Mouse (Mus musculus) midbrain, embryonic 10.5 days (tissue): ENCODE results near the gene Nr1h5. TPM values are rescaled to one million over a fixed set of nuclear protein-coding genes. Genes with fewer than 3 reads are reported as not detected.

Experiments
- DNase-seq: peaks from one replicate; pipeline ENCODE4 v3.0.0-alpha.2; 2017; ENCODE audit warnings: low spot score
- H3K27ac ChIP-seq: fragments of 300-500 bp; sonication (generic); replicated peaks from 2 replicates; pipeline ENCODE4 v1.5.1; 2016; ENCODE audit warnings: mild to moderate bottlenecking
- H3K27me3 ChIP-seq: fragments of 300-500 bp; sonication (generic); 2 replicates; pipeline ENCODE4 v1.6.1; 2016; ENCODE audit warnings: low read depth, mild to moderate bottlenecking; ENCODE audit not compliant: poor library complexity, severe bottlenecking
- H3K36me3 ChIP-seq: fragments of 300-500 bp; sonication (generic); 2 replicates; pipeline ENCODE4 v1.6.1; 2016; ENCODE audit warnings: mild to moderate bottlenecking, moderate library complexity
- H3K4me1 ChIP-seq: fragments of 300-500 bp; sonication (generic); 2 replicates; pipeline ENCODE4 v1.6.1; 2016
- H3K4me3 ChIP-seq: fragments of 300-500 bp; sonication (generic); 2 replicates; pipeline ENCODE4 v1.5.1; 2016; ENCODE audit warnings: mild to moderate bottlenecking, moderate library complexity
- H3K9me3 ChIP-seq: fragments of 300-500 bp; sonication (generic); replicated peaks from 2 replicates; pipeline ENCODE4 v1.6.1; 2016; ENCODE audit warnings: mild to moderate bottlenecking
- WGBS: fragments of 180-500 bp; shearing (Covaris S2); methylation state at CpG from one replicate; pipeline ENCODE4 v1.1.7; 2016; 5-methylcytosine and 5-hydroxymethylcytosine counted together
- polyA plus RNA-seq: library from polyadenylated mRNA; unstranded; fragments of >200 nt; fragmentation: Nextera tagmentation; extraction: Ambion mirVana; gene quantifications from 2 replicates; pipeline ENCODE4 v1.2.1, GENCODE M21; 2016

Nr1h5 gene
- 0.05 and 0.24 TPM in 2 replicates for polyA plus RNA-seq

DNA sequence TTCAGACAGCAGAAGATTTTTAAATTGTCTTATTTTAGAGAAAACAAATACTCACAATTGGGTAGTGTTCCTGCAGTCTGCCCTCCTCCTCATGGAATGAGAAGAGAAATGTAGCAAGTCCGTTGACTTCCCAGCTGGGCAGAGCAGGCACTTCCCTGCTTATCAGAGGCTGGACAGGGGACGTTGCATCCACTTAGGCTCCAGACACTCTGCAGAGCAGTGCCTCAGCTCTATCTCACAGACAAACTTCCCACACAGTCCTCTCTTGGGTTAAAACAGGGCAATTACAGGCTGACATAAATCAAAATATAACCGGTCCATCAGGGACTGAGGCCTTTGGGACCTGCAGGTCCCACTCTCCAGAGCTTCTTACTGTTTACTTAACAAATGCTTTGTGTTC lies at the start of gene Nr1h5:
Nr1h5 (minus strand) TSS at position 101 of the 400 bp plus-strand sequence.
- no peak within 1 kb of the TSS for H3K4me3 ChIP-seq
- WGBS, result 60% methylated on average over 3 of the region's 3 CpGs

DNA sequence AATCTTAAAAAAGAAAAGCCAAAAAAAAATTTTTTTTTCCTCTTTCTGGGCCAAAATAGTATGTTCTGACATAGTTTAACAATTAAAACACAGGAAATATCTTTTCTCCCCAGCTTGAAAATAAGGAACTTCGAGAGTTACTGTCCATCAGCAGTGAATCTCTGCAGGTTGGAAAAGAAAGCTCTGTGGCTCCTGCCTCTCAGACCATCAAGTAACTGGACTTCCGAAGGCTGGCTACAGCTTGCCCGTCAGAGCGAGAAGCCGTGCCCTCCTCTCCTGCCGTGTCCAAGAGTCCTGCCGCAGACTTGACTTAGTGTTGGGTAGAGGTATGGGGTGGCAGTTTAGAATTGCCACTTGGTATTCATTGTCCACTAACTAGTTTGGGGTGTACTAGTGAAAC lies 37.7 kb upstream of the Nr1h5 start:
- no peak overlapping the region for H3K27ac ChIP-seq
- H3K36me3 ChIP-seq, result peaks cover 92% of the 10 kb centered on the region
- no peak overlapping the region for H3K4me3 ChIP-seq
- DNase-seq, result no peak
- H3K4me1 ChIP-seq, result peaks cover 6% of the 10 kb centered on the region
- H3K9me3 ChIP-seq, result peaks cover 16% of the 10 kb centered on the region; the same call in 1 of the 2 replicates
- WGBS, result 95% methylated on average over 7 of the region's 7 CpGs
- H3K27me3 ChIP-seq, result no peaks in the 10 kb centered on the region

More for the DNA sequence above, at the start of gene Nr1h5:
- no peak for DNase-seq
- no peaks in the 10 kb centered on the region for H3K27me3 ChIP-seq
- H3K9me3 ChIP-seq, result no peaks in the 10 kb centered on the region
- no peak within 1 kb of the TSS for H3K27ac ChIP-seq
- H3K36me3 ChIP-seq, result no peaks in the 10 kb centered on the region
- H3K4me1 ChIP-seq, result no peaks in the 10 kb centered on the region

DNA sequence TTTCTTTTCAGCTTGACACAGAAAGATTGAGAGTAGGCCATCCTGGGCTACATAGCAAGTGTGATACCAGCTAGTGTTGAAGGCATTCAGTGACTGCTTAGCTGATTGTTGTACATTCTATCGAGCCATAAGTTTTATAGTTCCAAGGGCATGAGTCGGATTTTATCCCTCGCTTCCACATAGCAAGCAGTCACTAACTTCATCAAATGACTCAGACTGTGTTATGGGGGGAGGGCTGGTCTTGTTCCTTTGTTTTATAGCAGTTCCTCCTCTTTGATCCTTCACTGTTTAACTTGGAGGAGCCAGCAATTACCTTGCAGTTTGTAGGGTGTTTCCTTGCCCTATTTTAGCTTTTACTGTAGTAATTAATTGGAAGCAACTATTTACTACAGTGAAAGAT lies 33.7 kb upstream of the Nr1h5 start:
- H3K4me1 ChIP-seq, result peaks cover 25% of the 10 kb centered on the region
- peaks cover 56% of the 10 kb centered on the region for H3K36me3 ChIP-seq
- H3K9me3 ChIP-seq, result peaks cover 16% of the 10 kb centered on the region; the same call in 1 of the 2 replicates
- H3K27me3 ChIP-seq, result no peaks in the 10 kb centered on the region
- WGBS, result 93% methylated on average over 3 of the region's 3 CpGs
- no peak overlapping the region for H3K4me3 ChIP-seq
- DNase-seq, result no peak
- no peak overlapping the region for H3K27ac ChIP-seq

DNA sequence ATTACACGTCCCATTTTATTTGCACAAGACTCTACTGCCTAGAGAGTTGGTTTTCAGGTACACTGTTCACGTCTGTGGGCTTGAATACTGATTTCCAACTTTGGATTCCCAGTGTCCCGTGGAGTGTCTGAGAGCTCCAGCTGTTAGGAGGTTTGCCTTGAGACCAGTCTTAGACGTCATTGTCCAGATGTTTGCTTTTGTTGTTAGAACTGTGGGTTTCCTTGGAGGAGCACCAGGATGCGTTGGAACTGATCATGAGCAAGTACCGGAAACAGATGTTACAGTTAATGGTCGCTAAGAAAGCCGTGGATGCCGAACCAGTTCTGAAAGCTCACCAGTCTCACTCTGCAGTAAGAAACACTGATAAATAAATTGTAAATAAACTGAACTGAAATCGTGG lies 33.1 kb upstream of the Nr1h5 start:
- Histone ChIP-seq H3K9me3 (peaks cover 16% of the 10 kb centered on the region; the same call in 1 of the 2 replicates), H3K27me3 (no peaks in the 10 kb centered on the region), H3K4me1 (peaks cover 25% of the 10 kb centered on the region), H3K4me3 (peak overlapping the region; percentile 86; the same call in 1 of the 2 replicates), H3K27ac (no peak overlapping the region), H3K36me3 (peaks cover 51% of the 10 kb centered on the region)
- no peak for DNase-seq
- 84% methylated on average over 10 of the region's 10 CpGs for WGBS

DNA sequence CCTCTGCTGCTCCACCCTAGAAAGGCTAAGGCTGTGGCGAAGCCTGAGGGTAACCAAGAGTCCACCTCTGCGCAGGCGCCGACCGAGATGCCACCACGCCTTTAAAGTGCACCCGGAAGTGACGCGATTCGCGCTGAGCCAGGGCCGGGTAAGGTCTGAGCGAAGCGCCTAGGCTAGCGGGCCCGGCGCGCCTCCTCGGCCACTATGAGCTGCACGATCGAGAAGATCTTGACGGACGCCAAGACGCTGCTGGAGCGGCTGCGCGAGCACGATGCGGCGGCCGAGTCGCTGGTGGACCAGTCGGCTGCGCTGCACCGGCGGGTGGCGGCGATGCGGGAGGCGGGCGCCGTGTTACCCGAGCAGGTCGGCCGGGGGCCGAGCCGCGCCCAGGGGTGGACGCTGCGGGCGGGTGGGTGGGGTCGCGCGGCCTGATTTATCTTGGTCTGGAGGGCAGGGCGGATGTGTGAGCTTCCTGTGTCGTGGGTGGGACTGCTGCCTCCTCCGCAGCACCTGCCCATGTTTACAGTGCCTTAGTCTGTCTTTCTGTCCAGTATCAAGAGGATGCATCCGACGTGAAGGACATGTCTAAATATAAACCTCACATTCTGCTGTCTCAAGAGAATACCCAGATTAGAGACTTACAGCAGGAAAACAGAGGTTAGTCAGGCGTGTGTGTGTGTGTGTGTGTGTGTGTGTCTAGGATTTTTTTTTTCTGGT lies 31.8 kb upstream of the Nr1h5 start, which contains the start of gene Sike1:
Sike1 (plus strand) TSS at position 104 of the 717 bp plus-strand sequence.
- peak within 1 kb of the TSS; percentile 86 for H3K4me3 ChIP-seq
- H3K27me3 ChIP-seq, result no peaks in the 10 kb centered on the region
- H3K27ac ChIP-seq, result peak within 1 kb of the TSS; percentile 92
- WGBS, result under 1% methylated on average over 60 of the region's 60 CpGs
- peaks cover 25% of the 10 kb centered on the region for H3K4me1 ChIP-seq
- DNase-seq, result peak; percentile 92
- peaks cover 38% of the 10 kb centered on the region for H3K36me3 ChIP-seq
- H3K9me3 ChIP-seq, result peaks cover 16% of the 10 kb centered on the region; the same call in 1 of the 2 replicates

DNA sequence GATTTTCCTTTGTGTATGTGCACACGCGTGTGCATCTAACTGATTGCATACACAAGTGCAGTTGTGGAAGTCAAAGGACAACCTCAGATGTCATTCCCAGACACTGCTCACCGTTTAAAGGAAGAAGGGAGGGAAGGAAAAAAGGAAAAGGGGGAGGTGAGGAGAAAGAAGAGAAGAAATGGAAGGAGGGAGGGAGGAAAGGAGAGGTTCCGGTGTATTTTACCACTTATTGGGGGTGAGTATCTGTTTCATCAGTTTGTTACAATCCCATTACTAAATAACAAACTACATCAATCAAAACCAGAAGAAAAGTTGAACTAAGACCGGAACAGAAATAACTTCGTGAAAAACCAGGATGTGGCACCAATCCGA lies 31.3 kb upstream of the Nr1h5 start:
- Histone ChIP-seq H3K27me3 (no peaks in the 10 kb centered on the region), H3K27ac (peak overlapping the region; percentile 92), H3K9me3 (peaks cover 10% of the 10 kb centered on the region; the same call in 1 of the 2 replicates), H3K36me3 (peaks cover 32% of the 10 kb centered on the region), H3K4me3 (peak overlapping the region; percentile 86), H3K4me1 (peaks cover 25% of the 10 kb centered on the region)
- WGBS, result 60% methylated on average over 7 of the region's 7 CpGs
- no peak for DNase-seq

DNA sequence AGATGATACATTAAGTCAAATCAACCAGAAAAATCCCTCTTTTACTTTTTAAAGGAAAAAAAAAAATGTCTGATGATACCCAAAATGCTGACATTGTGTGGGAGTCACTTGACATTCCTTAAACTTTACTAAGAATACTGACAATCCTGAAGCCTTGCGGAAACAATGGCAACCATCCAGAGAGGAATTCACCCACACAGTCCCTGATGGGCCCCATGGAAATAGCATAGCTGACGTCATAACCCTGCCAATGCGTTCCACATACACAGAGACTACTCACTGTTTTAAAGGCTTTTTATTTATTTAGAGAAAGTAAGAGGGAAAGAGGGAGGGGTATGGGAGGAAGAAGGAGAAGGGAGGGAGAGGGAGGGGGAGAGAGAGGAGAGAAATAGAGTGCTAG lies 29.0 kb upstream of the Nr1h5 start:
- 71% methylated on average over 3 of the region's 3 CpGs for WGBS
- Histone ChIP-seq H3K36me3 (peaks cover 10% of the 10 kb centered on the region), H3K9me3 (no peaks in the 10 kb centered on the region), H3K4me3 (no peak overlapping the region), H3K27me3 (no peaks in the 10 kb centered on the region), H3K27ac (no peak overlapping the region), H3K4me1 (peaks cover 25% of the 10 kb centered on the region)
- no peak for DNase-seq

DNA sequence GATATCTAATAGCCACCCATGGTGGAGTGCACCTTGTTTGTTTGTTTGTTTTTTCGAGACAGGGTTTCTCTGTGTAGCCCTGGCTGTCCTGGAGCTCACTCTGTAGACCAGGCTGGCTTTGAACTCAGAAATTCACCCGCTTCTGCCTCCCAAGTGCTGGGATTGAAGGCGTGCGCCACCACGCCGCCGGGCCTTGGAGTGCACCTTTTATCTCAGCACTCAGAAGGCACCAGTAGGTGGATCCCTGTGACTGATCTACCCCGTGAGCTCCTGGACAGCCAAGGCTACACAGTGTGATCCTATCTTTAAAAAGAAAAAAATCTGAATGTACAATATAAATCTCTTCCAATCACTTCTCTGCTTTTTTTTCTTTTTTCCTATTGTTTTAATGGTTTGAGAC lies 27.1 kb upstream of the Nr1h5 start:
- Histone ChIP-seq H3K4me3 (no peak overlapping the region), H3K9me3 (no peaks in the 10 kb centered on the region), H3K36me3 (no peaks in the 10 kb centered on the region), H3K27ac (no peak overlapping the region), H3K4me1 (peaks cover 14% of the 10 kb centered on the region), H3K27me3 (no peaks in the 10 kb centered on the region)
- WGBS, result 70% methylated on average over 8 of the region's 8 CpGs
- no peak for DNase-seq

DNA sequence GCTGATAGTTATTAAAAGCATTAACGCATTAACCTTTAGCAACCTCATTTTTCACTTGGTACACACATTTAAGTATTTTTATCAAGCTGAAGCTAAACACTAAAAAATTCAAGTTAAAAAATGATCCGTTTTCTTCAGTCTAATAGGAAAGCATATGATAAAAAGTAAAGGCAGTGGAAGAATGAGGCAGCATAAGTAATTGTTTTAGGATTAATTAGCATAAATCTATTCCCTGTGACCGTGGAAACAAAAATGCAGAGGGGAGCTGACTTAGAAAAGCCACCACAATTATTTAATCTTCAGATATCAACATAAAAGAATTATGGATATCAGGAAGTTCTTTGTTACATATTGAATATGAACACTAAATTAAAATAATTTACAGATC lies 16.4 kb upstream of the Nr1h5 start:
- Histone ChIP-seq H3K27me3 (no peaks in the 10 kb centered on the region), H3K4me3 (peak overlapping the region; percentile 40), H3K27ac (peak overlapping the region; percentile 84), H3K36me3 (no peaks in the 10 kb centered on the region), H3K9me3 (no peaks in the 10 kb centered on the region), H3K4me1 (peaks cover 47% of the 10 kb centered on the region)
- 39% methylated on average over 3 of the region's 3 CpGs for WGBS
- DNase-seq, result no peak

DNA sequence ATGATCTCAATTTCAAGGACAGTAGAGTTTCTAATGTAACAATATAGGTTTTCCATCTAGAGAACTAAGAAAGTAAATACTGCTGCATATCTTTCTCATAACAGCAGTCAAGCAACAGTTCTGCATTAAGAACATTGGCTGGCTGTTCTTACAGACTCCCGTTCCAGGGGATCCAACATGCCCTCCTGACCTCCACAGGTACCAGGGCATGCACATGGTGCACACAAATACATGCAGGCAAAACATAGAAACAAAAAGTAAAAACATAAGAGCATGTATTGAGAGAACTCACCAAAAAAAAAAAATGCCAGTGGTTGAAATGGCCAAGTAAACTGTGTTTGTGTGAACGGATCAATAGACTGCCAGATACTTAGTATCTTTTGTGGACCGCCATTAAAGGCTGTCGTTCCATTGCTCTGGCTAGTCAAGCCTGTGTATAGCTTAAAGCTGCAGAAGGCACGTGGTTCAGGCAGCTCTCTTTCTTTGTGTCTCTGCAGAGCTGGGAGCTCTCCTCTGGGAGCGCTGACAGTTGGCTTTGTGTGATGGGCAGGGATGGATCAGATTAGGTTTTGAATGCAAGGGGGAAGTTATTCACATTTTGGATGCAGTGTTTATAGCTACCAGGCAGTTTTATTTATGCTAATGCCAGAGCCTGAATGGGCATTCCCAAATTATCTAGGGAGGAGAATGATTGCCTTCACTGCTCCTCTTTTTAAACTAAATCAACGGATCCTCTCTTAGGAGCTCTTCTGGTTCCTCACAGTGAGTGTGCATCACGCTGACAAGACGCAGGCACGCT lies 15.8 kb upstream of the Nr1h5 start:
- Histone ChIP-seq H3K4me3 (peak overlapping the region; percentile 40), H3K4me1 (peaks cover 53% of the 10 kb centered on the region), H3K27ac (peak overlapping the region; percentile 84), H3K9me3 (no peaks in the 10 kb centered on the region), H3K36me3 (no peaks in the 10 kb centered on the region), H3K27me3 (no peaks in the 10 kb centered on the region)
- DNase-seq, result peak; percentile 79
- 13% methylated on average over 10 of the region's 10 CpGs for WGBS

DNA sequence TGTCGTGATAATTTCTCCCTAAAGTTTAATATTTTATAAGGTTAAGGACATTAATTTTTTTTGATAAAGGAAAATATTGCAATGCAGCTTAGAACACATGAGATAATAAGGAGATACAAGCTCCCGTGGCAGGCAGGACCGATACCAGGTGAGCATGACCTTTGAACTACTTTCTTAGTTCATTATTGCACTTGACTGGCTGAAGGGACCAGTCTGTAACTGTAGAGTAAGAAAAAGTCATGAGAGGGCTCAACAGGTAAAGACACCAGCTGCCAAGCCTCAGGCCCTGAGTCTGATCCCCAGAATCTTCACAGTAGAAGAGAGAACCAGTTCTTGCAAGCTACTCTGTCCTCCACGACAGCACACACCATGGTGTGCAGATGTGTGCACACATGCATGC lies 13.0 kb upstream of the Nr1h5 start:
- WGBS, result 83% methylated on average over 4 of the region's 4 CpGs
- Histone ChIP-seq H3K4me3 (no peak overlapping the region), H3K27ac (no peak overlapping the region), H3K36me3 (no peaks in the 10 kb centered on the region), H3K4me1 (peaks cover 56% of the 10 kb centered on the region), H3K27me3 (peaks cover 4% of the 10 kb centered on the region; the same call in 1 of the 2 replicates), H3K9me3 (no peaks in the 10 kb centered on the region)
- DNase-seq, result no peak

DNA sequence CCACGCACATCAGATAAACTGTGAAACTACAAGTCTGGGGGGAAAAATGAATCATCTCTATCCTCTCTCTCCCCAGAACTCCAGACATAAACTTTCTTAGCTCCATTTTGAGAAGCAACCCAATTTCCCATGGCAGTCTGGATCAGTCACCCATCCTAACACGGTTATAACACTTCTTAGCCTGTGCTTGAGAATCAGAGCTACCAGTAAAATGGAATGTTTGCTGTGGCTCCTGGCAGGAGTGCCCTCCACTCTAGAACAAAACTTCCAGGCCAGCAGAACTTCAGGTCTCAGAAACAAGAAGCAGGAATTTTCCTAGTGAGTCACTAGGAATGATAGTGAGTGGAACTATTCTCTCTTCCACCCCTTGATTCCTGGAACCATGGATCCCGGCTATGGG lies 6.6 kb upstream of the Nr1h5 start:
- Histone ChIP-seq H3K36me3 (no peaks in the 10 kb centered on the region), H3K4me1 (peaks cover 27% of the 10 kb centered on the region), H3K4me3 (no peak overlapping the region), H3K9me3 (no peaks in the 10 kb centered on the region), H3K27me3 (peaks cover 4% of the 10 kb centered on the region; the same call in 1 of the 2 replicates), H3K27ac (peak overlapping the region; percentile 79)
- WGBS, result 90% methylated on average over 3 of the region's 3 CpGs
- no peak for DNase-seq

DNA sequence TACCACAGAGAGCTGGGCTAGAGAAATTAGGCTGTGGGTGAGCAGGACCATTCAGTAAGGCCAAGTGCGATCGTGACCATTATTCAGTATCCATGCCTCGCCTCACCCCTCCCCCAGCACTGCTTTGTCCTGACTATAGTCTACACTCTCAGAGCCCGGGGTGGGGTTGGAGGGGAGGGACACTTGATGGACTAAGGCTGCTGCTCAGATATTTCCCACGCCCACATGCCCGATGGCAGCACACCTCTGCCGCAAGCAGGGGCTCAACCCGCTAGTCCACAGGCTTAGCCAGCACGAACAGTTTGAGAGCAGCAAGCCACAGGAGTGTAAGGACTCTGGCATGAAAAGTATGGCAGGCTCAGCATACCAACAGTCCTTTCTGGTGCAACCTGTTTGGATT lies 6.1 kb upstream of the Nr1h5 start:
- Histone ChIP-seq H3K4me3 (no peak overlapping the region), H3K27ac (peak overlapping the region; percentile 79), H3K9me3 (no peaks in the 10 kb centered on the region), H3K27me3 (peaks cover 4% of the 10 kb centered on the region; the same call in 1 of the 2 replicates), H3K36me3 (no peaks in the 10 kb centered on the region), H3K4me1 (peaks cover 23% of the 10 kb centered on the region)
- DNase-seq, result peak; percentile 36
- 65% methylated on average over 9 of the region's 9 CpGs for WGBS
